Mouse (Mus musculus): ENCODE results near the gene Relt. TPM values are rescaled to one million over a fixed set of nuclear protein-coding genes. Genes with fewer than 3 reads are reported as not detected.
"Not testable (repeated sequence)": the region's sequence is repeated elsewhere in the genome, so short reads cannot be mapped to it uniquely, and the experiment has no call there.

Relt gene
- polyA plus RNA-seq, 1 experiment: 17.9 TPM

DNA sequence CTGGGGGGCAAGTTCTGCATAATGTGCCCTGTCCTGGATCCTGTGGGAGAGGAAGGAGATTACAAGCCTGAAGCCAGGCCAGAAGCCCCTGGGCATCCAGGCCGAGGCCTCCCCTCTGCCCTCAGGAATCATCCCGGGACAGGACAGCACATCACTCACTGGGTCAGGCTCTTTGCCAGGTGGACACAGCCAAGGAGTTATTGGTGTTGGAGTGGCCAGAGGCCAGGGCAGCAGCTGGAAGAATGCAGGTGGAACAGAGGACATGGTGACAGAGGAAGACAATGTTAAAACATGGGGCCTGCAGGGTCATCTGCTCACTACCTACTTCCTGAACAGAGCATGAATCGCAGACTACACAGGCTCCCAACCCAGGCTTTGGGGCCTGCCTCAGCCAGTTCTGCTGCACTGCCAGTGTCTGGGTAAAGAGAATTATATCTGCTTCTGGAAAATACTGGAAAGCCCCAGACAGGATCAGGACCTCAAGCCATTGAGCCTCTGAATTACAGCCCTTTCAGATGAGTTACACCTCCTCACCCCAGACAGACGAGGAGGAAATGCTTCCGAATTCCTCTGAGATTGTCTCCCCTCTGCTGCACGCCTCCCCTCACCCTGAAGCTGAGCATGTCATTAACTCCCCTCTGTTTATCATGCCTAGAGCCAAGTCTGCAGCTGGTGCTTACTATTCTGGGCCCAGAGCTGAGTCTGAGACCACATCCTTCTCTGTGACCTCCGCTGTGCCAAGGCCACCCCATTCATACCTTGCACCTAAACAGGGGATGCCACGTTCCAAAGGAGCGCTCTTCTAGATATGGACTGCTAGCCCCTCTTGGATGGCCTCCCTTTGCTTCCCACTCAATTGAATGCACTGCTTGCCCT lies 11.5 kb downstream of the Relt start:
- Histone ChIP-seq H3K4me1 (ENCODE audit: control insufficient read depth, insufficient read depth, low read length) (peaks cover 2% of the 10 kb centered on the region; the same call in 1 of the 2 replicates), H3K4me3 (ENCODE audit: insufficient read depth, low read length) (no peak overlapping the region), H3K27ac (ENCODE audit: insufficient read depth, low read length) (no peak overlapping the region)
- TF ChIP-seq POLR2A (IDR thresholded peaks at IDR 0.05; ENCODE audit: extremely low read depth, insufficient read depth, low read length): no peak

DNA sequence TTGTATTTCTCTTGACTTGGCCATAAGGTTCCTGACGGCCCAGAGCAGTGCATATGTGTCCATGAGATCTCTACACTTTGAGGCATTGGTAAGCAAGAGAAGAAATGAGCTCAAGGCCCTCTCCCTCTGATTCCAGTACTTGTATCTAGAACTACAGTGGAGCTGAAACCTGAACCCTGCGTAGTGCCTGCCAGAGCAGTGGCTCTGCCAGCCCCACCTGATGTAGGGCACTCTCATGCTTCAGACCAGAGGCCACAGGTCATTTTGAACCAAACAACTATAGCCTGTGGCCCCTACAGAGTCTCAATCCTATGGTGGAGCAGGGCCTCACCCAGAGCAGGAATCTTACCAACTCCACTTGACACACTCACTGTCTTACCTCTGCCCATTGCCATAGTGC lies 13.7 kb downstream of the Relt start:
- H3K27ac ChIP-seq (ENCODE audit: insufficient read depth, low read length): no peak overlapping the region
- no peak overlapping the region for H3K4me3 ChIP-seq (ENCODE audit: insufficient read depth, low read length)
- peaks cover 8% of the 10 kb centered on the region for H3K4me1 ChIP-seq (ENCODE audit: control insufficient read depth, insufficient read depth, low read length)
- no peak for TF ChIP-seq CTCF (IDR thresholded peaks at IDR 0.05; ENCODE audit: extremely low read depth, insufficient read depth, low read length)
- no peak for TF ChIP-seq POLR2A (IDR thresholded peaks at IDR 0.05; ENCODE audit: extremely low read depth, insufficient read depth, low read length)

DNA sequence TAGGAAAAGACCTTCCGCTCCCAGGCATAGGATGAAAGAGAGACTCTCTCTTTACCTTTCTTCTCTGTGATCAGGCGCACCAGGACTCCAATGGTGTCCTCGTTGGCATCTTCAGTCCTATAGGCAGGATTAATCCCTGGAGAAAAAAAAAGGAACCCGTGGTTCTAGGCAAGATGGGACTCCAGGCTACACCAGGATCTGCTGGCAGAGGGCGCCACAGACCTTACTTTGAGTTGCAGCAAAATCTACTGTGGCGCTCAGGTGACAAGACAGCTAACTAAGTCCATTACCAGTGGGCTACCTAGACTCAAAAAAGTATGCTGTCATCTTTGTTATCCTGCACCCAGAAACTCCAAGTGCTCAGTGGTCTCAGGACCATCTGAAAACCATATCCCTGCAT lies 14.5 kb downstream of the Relt start:
- TF ChIP-seq CTCF (IDR thresholded peaks at IDR 0.05; ENCODE audit: extremely low read depth, insufficient read depth, low read length) (peak; percentile 86), POLR2A (IDR thresholded peaks at IDR 0.05; ENCODE audit: extremely low read depth, insufficient read depth, low read length) (no peak)
- no peak overlapping the region for H3K4me3 ChIP-seq (ENCODE audit: insufficient read depth, low read length)
- H3K27ac ChIP-seq (ENCODE audit: insufficient read depth, low read length): no peak overlapping the region
- H3K4me1 ChIP-seq (ENCODE audit: control insufficient read depth, insufficient read depth, low read length): peaks cover 8% of the 10 kb centered on the region

DNA sequence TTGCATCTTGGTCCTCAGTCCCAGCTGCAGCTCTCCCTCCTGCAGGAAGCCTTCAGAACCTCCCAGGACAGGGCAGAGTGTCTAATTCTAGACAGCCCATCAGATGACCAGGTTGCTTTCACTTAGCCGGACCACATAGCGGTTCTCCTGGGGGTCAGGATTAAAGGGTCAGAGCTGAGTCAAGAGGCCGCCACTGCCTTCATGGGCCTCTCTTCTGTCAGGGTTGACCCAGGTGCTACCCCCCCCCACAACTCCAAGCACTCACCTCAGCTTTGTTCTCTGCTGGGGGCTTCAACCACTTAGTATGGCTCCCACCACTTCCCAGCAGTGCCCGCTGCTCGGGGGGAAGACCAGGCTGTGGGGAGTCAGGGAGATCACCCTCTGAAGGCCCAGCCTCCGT lies 16.1 kb downstream of the Relt start:
- no peak overlapping the region for H3K27ac ChIP-seq (ENCODE audit: insufficient read depth, low read length)

DNA sequence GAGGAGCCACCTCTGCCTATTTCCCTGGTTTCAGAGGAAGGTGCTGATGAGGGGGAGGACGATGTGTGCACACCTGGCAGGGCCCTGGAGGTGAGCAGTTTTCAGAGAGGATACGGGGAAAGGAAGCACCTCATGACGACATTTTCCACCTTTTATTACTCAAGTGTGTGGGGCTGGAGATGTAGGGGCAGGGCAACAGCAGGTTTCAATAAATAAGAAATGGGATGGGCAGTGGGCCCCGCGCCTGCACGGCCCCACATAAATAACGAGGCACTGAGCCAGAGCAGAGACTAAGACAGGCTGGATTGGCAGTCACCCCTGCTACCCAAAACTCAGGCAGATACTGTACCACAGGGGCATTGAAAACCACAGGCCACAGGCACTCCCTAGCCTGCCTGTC lies 17.2 kb downstream of the Relt start:
- not testable (repeated sequence) for H3K27ac ChIP-seq (ENCODE audit: insufficient read depth, low read length); H3K4me1 ChIP-seq (ENCODE audit: control insufficient read depth, insufficient read depth, low read length); H3K4me3 ChIP-seq (ENCODE audit: insufficient read depth, low read length)

More for the DNA sequence above, 16.1 kb downstream of the Relt start:
- no peak for TF ChIP-seq CTCF (IDR thresholded peaks at IDR 0.05; ENCODE audit: extremely low read depth, insufficient read depth, low read length)
- no peak for TF ChIP-seq POLR2A (IDR thresholded peaks at IDR 0.05; ENCODE audit: extremely low read depth, insufficient read depth, low read length)
- H3K4me1 ChIP-seq (ENCODE audit: control insufficient read depth, insufficient read depth, low read length): peaks cover 8% of the 10 kb centered on the region
- no peak overlapping the region for H3K4me3 ChIP-seq (ENCODE audit: insufficient read depth, low read length)

DNA sequence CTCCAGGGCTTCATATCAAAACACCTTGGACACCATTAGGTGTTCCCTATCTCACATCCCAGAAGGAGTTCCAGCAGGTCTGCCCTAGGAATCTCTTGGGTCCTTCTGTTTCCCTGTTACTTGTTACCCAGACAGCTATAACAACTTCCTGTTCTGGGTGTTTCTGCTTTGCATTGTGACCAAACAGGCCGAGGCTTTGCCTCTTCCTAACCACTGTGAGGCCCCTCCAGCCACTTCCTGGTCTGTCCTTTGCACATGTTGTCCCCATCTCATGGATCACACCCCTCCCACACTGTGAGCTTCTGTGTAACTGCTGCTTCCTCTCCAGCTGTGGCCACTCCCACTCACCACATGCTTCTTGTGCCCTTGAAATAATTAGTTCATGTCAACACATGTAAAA lies 17.8 kb downstream of the Relt start:
- TF ChIP-seq CTCF (IDR thresholded peaks at IDR 0.05; ENCODE audit: extremely low read depth, insufficient read depth, low read length) (no peak), POLR2A (IDR thresholded peaks at IDR 0.05; ENCODE audit: extremely low read depth, insufficient read depth, low read length) (0 out of 2 replicates have a peak, but pooled peaks have one; percentile 21)
- Histone ChIP-seq H3K4me1 (ENCODE audit: control insufficient read depth, insufficient read depth, low read length) (peaks cover 5% of the 10 kb centered on the region; the same call in 1 of the 2 replicates), H3K4me3 (ENCODE audit: insufficient read depth, low read length) (no peak overlapping the region), H3K27ac (ENCODE audit: insufficient read depth, low read length) (no peak overlapping the region; the same call in 1 of the 2 replicates)

DNA sequence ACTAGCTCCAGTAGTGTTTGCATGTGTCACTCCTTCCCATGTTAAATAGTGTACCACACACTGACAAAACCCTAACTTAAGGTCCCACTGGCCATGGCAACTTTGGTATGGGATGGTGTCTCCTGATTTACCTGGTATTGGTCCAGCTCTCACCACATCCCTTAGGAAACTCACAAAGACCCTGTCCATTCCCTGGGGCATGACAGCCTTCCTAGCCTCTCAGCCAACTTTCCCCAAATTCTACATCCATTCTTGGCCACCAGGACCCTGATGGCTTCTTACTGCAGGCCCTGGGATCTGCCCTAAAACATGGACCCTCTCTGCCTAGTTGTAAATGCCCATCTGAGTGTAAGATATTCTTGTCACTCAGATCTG lies 18.2 kb downstream of the Relt start:
- TF ChIP-seq CTCF (IDR thresholded peaks at IDR 0.05; ENCODE audit: extremely low read depth, insufficient read depth, low read length) (no peak), POLR2A (IDR thresholded peaks at IDR 0.05; ENCODE audit: extremely low read depth, insufficient read depth, low read length) (no peak)
- H3K4me1 ChIP-seq (ENCODE audit: control insufficient read depth, insufficient read depth, low read length): peaks cover 5% of the 10 kb centered on the region; the same call in 1 of the 2 replicates
- H3K4me3 ChIP-seq (ENCODE audit: insufficient read depth, low read length): no peak overlapping the region
- peak overlapping the region; percentile 17; the same call in 1 of the 2 replicates for H3K27ac ChIP-seq (ENCODE audit: insufficient read depth, low read length)

DNA sequence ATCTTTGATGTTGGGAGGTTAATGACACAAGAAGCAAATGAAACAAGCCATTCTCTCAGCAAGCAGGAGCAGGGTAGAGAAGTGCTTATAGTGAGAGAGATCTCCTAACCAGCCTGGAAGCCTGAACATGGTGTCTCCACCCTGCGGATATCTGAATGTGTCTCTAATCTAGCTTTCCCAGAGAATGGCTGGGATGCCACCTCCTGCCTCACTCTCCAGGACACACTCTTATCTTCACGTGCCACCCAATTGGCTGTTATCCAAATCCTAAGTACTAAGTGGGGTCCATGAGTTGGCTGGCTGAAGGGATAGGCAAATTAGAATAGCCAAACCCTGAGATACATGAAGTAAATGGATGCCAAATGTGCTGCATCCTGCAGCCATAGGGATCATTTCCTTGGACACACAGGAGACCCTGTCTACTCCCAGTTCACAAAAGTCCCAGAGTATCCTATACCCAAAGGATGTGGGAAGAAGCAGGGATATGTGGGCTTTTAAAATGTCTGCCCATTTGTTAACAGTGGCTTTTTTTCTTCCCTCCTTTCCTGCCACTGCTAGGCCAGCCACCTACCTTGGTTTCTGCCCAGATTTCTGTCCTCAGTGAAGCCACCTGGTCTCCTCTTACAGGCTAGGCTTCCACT lies 18.7 kb downstream of the Relt start:
- Histone ChIP-seq H3K4me3 (ENCODE audit: insufficient read depth, low read length) (no peak overlapping the region), H3K27ac (ENCODE audit: insufficient read depth, low read length) (no peak overlapping the region; the same call in 1 of the 2 replicates)

DNA sequence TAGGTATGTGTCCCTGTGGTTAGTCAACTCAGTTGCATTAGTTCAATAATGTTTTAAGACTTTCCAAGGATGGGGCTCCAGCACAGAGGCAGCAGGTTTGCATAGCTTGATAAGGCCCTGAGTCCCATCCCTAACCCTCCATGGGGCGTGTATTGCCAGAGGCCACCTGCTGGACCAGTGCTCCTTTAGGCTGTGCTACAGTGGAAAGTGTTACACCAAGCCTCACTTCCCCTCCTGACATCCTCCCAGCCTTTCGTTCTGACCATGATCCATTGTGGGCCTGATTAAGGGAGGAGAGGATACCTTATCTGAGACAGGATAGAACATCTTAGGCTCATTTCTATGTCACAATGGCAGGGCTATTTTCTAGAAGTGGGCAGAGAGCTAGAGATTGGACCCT lies 19.4 kb downstream of the Relt start:
- H3K4me1 ChIP-seq (ENCODE audit: control insufficient read depth, insufficient read depth, low read length): peaks cover 5% of the 10 kb centered on the region; the same call in 1 of the 2 replicates
- H3K4me3 ChIP-seq (ENCODE audit: insufficient read depth, low read length): no peak overlapping the region
- TF ChIP-seq CTCF (IDR thresholded peaks at IDR 0.05; ENCODE audit: extremely low read depth, insufficient read depth, low read length): no peak
- no peak for TF ChIP-seq POLR2A (IDR thresholded peaks at IDR 0.05; ENCODE audit: extremely low read depth, insufficient read depth, low read length)
- no peak overlapping the region for H3K27ac ChIP-seq (ENCODE audit: insufficient read depth, low read length)

More for the DNA sequence above, 18.7 kb downstream of the Relt start:
- TF ChIP-seq CTCF (IDR thresholded peaks at IDR 0.05; ENCODE audit: extremely low read depth, insufficient read depth, low read length) (no peak), POLR2A (IDR thresholded peaks at IDR 0.05; ENCODE audit: extremely low read depth, insufficient read depth, low read length) (no peak)
- H3K4me1 ChIP-seq (ENCODE audit: control insufficient read depth, insufficient read depth, low read length): peaks cover 5% of the 10 kb centered on the region; the same call in 1 of the 2 replicates

DNA sequence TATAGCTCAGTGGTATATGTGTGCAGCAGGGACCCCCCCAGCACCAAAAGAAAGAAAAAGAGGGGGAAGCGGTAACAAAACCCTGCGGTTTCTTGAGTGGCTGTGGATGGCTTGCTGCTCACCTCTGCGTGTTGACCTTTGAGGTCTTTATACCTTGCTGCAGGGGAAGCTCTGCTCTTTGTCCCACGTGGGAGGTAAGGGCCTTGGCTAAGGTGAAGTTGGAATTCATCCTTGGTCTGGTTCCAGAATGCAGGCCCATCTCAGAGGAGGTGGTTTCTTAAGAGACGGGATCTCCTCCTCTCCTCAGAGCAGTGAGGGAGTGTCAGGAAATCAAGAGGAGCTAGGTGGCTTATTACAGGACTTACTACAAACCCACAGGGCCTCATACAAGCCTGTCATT lies 21.1 kb downstream of the Relt start:
- H3K4me1 ChIP-seq (ENCODE audit: control insufficient read depth, insufficient read depth, low read length): peaks cover 5% of the 10 kb centered on the region; the same call in 1 of the 2 replicates
- no peak overlapping the region for H3K27ac ChIP-seq (ENCODE audit: insufficient read depth, low read length)
- no peak for TF ChIP-seq POLR2A (IDR thresholded peaks at IDR 0.05; ENCODE audit: extremely low read depth, insufficient read depth, low read length)
- TF ChIP-seq CTCF (IDR thresholded peaks at IDR 0.05; ENCODE audit: extremely low read depth, insufficient read depth, low read length): no peak
- H3K4me3 ChIP-seq (ENCODE audit: insufficient read depth, low read length): no peak overlapping the region

Measured in cortical plate, adult 2 months (tissue).